Mouse (Mus musculus): Measurements from ENCODE around the gene Ranbp17. TPM values are rescaled to one million over a fixed set of nuclear protein-coding genes. Genes with fewer than 3 reads are reported as not detected.
"Not testable (repeated sequence)": the region's sequence is repeated elsewhere in the genome, so short reads cannot be mapped to it uniquely, and the experiment has no call there.

The Ranbp17 gene
- polyA plus RNA-seq, 1 experiment from 2014 or later, result 12.3 TPM

DNA sequence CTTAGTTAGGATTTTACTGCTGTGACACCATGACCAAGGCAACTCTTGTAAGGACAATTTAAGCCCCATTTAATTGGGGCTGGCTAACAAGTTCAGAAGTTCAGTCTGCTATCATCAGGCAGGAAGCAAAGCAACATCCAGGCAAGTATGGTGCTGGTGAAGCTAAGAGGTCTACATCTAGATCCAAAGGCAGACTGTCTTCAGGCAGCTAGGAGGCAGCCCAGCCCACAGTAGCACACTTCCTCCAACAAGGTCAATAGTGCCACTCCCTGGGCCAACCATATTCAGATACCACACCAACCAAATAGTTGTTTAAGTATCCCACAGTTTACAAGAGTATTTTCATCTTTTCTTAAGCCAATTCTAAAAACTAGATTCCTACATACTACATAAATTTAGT lies 4.1 kb downstream of the Ranbp17 start:
- H3K4me3 ChIP-seq, result no peak overlapping the region
- H3K27ac ChIP-seq (replicated peaks), result no peak overlapping the region
- H3K9me3 ChIP-seq (replicated peaks), result no peaks in the 10 kb centered on the region
- DNase-seq (ENCODE audit: low spot score), result no peak
- no peaks in the 10 kb centered on the region for H3K27me3 ChIP-seq (ENCODE audit: low read depth, poor library complexity, severe bottlenecking)
- peaks cover 13% of the 10 kb centered on the region for H3K4me1 ChIP-seq
- no peaks in the 10 kb centered on the region for H3K36me3 ChIP-seq

DNA sequence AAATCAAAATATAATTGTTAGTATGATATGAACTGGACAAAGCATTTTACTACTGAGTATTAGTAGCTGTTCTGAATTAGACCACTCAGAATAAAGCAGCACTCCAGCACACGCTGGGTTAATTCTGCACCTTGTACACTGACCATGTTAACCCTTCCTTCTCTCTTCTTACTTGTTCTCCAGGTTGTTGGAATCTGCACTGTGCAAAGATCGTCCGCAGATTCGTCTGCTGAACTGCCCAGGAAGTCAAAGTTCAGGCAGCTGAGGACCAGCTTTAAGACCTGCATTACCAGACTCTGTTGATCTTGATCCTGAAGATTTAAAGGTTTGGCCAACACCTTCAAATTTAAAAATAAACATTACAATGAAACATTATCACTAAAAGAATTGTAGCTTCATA lies 27.8 kb downstream of the Ranbp17 start:
- Histone ChIP-seq H3K4me3 (no peak overlapping the region), H3K36me3 (peaks cover 28% of the 10 kb centered on the region), H3K27me3 (ENCODE audit: low read depth, poor library complexity, severe bottlenecking) (no peaks in the 10 kb centered on the region), H3K9me3 (replicated peaks) (no peaks in the 10 kb centered on the region), H3K27ac (replicated peaks) (no peak overlapping the region), H3K4me1 (no peaks in the 10 kb centered on the region)
- WGBS, result 85% methylated on average over 4 of the region's 4 CpGs
- no peak for DNase-seq (ENCODE audit: low spot score)

DNA sequence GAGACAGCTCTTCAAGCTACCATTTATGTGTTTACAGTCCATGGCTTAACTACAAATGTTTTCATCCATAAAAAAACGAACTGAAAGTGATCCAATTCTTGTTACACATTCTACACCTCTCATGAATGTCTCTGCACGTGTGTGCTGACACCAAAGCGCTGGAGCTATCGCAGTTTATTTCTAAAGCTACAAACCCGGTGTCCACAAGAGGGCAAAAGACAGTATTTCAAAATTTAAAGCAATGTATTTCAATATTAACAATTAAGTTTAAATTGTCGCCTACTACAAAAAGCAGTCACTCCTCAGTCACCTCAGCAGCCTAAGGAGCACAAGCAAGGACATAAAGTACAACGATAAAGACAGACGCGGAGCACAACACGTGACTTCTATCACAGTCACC lies 33.1 kb downstream of the Ranbp17 start:
- H3K36me3 ChIP-seq, result peaks cover 6% of the 10 kb centered on the region
- H3K27ac ChIP-seq (replicated peaks), result no peak overlapping the region
- DNase-seq (ENCODE audit: low spot score), result no peak
- WGBS, result 90% methylated on average over 10 of the region's 10 CpGs
- H3K27me3 ChIP-seq (ENCODE audit: low read depth, poor library complexity, severe bottlenecking), result no peaks in the 10 kb centered on the region
- H3K4me1 ChIP-seq, result no peaks in the 10 kb centered on the region
- no peaks in the 10 kb centered on the region for H3K9me3 ChIP-seq (replicated peaks)
- H3K4me3 ChIP-seq, result no peak overlapping the region

DNA sequence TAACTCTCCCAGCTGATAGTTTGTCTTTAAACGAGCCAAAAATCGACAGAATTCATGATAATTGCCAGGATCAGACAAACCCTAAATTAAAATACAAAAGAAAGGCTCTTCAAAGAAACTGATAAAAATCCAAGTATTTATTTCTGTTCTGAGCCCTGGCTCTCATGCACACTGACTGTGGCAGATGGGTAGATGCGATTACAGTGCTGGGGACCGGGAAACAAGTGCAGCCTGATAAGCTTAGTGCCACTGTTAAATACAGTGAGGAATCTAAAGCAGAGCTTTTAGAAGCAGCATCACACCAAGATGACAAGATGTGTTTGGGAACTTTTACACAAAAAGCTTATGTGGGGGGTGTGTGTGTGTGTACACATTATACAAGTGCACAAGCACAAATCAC lies 34.3 kb downstream of the Ranbp17 start:
- 91% methylated on average over 4 of the region's 4 CpGs for WGBS
- Histone ChIP-seq H3K36me3 (peaks cover 8% of the 10 kb centered on the region), H3K9me3 (replicated peaks) (no peaks in the 10 kb centered on the region), H3K27me3 (ENCODE audit: low read depth, poor library complexity, severe bottlenecking) (no peaks in the 10 kb centered on the region), H3K4me3 (no peak overlapping the region), H3K27ac (replicated peaks) (no peak overlapping the region), H3K4me1 (no peaks in the 10 kb centered on the region)
- no peak for DNase-seq (ENCODE audit: low spot score)

DNA sequence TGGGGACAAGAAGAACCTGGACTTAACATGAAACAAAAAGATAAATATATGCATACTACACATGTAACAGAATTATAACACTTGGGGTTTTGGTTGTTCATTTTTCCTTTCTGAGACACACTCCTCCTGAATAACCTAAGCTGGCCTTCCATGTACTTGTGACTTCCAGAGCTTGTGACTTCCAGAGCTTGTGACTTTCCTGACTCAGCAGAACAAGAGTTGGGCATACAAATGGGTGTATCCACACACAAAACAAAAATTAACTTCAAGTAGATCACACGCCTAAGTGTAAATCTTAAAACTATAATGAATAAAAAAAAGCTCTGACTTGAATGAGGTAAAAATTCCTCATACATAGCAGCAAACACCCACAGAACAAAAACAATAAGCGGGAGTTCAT lies 36.9 kb downstream of the Ranbp17 start:
- 88% methylated on average over 2 of the region's 2 CpGs for WGBS
- no peak for DNase-seq (ENCODE audit: low spot score)
- Histone ChIP-seq H3K4me3 (no peak overlapping the region), H3K27me3 (ENCODE audit: low read depth, poor library complexity, severe bottlenecking) (no peaks in the 10 kb centered on the region), H3K9me3 (replicated peaks) (no peaks in the 10 kb centered on the region), H3K27ac (replicated peaks) (no peak overlapping the region), H3K36me3 (peaks cover 8% of the 10 kb centered on the region), H3K4me1 (no peaks in the 10 kb centered on the region)

DNA sequence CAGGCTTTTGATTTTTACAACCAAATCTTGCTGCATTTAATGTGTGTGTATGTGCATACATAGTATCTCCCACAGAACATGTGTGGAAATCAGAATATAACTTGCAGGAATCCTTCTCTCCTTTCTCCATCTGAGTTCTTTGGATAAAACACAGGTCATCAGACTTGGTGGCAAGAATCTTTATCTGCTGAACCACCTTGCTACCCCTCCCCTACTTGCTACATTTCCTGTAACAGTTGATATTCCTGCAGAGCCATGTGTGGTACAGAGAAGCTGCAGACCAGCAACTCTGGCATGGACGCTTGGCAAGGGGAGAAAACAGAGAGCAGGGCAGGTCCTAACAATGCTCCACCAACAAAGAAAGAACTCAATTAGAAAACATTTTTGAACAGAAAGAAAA lies 52.4 kb downstream of the Ranbp17 start:
- Histone ChIP-seq H3K9me3 (replicated peaks) (no peaks in the 10 kb centered on the region), H3K4me3 (no peak overlapping the region), H3K27me3 (ENCODE audit: low read depth, poor library complexity, severe bottlenecking) (no peaks in the 10 kb centered on the region), H3K4me1 (no peaks in the 10 kb centered on the region), H3K36me3 (no peaks in the 10 kb centered on the region), H3K27ac (replicated peaks) (no peak overlapping the region)
- 71% methylated on average over 1 of the region's 1 CpGs for WGBS
- no peak for DNase-seq (ENCODE audit: low spot score)

DNA sequence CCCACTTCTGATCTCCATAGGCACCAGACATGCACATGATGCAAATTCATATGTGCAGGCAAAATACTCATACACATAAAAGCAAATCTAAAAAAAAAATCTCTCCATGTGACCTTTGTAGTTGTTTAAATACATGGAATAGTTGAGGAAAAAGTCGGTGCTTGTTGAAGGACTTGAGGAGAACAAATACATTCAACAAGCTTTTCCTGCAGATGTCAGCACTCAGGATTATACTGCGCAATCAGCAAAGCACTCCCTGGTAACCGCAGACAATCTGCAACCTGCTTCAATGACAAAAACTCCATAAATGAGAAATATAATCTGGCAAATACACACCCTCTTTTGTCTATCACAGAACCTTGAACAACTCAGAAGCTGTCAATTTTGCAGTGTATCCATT lies 59.5 kb downstream of the Ranbp17 start:
- WGBS, result 94% methylated on average over 3 of the region's 3 CpGs
- Histone ChIP-seq H3K9me3 (replicated peaks) (no peaks in the 10 kb centered on the region), H3K36me3 (no peaks in the 10 kb centered on the region), H3K4me1 (no peaks in the 10 kb centered on the region), H3K4me3 (no peak overlapping the region), H3K27me3 (ENCODE audit: low read depth, poor library complexity, severe bottlenecking) (no peaks in the 10 kb centered on the region), H3K27ac (replicated peaks) (no peak overlapping the region)
- DNase-seq (ENCODE audit: low spot score), result no peak

DNA sequence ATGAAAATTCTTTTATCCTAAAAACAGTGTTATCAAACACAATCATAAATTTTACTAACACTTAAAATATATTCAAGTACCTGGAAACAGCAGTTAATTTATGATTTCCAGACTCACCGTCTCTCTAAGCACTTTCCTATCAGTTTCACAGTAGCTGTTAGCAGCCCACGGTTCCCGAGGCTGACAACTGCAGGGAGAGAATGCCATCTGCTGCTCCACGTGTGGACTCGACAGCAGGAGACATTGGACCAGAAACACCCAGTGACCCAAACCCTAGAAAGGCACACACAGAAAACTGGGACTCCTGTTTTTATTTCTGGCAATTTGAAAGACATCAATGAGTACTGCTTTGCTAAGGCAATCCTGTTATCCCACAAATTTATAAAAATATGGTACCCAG lies 79.7 kb downstream of the Ranbp17 start:
- WGBS, result 57% methylated on average over 5 of the region's 5 CpGs
- no peak for DNase-seq (ENCODE audit: low spot score)
- Histone ChIP-seq H3K4me3 (no peak overlapping the region), H3K27me3 (ENCODE audit: low read depth, poor library complexity, severe bottlenecking) (no peaks in the 10 kb centered on the region), H3K4me1 (no peaks in the 10 kb centered on the region), H3K9me3 (replicated peaks) (no peaks in the 10 kb centered on the region), H3K27ac (replicated peaks) (no peak overlapping the region), H3K36me3 (no peaks in the 10 kb centered on the region)

DNA sequence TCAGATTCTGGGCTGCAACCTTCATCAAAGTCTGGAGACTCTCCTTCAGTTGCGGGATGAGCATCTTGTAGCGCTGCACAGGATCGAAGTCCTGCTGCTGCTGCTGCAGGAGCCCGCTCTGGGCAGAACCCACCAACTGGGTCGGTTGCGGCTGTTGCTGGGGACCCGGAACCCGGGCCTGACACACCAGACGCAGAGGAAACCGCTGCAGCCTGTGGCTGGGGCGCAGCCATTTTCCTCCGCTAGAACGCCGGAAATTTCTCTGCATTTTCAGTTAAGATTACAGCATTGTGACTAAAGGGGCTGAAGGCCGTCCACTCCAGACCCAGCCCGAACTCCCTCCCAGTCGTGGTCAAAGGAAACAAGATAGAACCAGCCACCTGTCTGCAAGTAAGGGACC lies 85.3 kb downstream of the Ranbp17 start:
- H3K4me3 ChIP-seq; H3K27me3 ChIP-seq (ENCODE audit: low read depth, poor library complexity, severe bottlenecking); H3K27ac ChIP-seq (replicated peaks); H3K4me1 ChIP-seq; H3K36me3 ChIP-seq; DNase-seq (ENCODE audit: low spot score); H3K9me3 ChIP-seq (replicated peaks): not testable (repeated sequence)
- 94% methylated on average over 17 of the region's 17 CpGs for WGBS

DNA sequence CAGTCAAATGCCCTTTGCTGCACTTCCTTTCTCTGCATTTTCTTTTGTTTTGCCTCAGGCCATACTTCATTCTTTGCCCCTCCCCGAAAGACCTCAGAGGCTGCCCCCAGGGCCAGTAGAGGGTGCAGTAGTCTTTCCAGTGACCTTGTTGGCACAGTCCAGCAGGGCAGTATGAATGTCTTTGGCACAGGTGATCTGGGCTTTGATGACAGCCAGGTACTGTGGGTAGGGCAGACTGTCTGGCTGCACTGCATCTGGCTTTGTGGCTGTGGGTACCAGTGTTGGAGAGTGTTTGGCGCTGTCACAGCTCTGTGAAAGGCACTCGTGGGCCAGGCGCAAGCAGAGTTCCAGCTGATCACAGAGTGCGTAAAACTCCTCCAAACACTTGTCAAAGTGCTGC lies 85.8 kb downstream of the Ranbp17 start:
- DNase-seq (ENCODE audit: low spot score); H3K9me3 ChIP-seq (replicated peaks); H3K4me1 ChIP-seq; H3K4me3 ChIP-seq; H3K36me3 ChIP-seq; H3K27ac ChIP-seq (replicated peaks); H3K27me3 ChIP-seq (ENCODE audit: low read depth, poor library complexity, severe bottlenecking): not testable (repeated sequence)
- 95% methylated on average over 5 of the region's 5 CpGs for WGBS

DNA sequence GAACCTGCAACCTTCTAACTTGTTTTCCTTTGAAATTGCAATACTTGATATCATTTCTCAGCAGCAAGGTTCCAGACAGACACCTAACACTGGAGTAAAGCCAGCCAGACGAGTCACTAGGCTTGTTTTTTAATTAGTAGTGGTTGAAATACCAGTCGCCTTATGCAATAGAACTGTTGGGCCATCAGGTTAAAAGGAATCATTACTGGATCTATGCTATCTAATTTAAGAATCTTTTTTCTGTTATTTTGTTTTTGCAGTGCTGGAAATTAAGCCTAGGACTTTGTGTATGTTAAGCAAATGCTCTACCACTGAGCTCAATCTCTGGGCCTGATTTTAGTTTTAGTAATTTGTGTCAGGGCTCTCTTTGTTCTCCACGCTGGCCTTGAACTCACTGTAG lies 91.3 kb downstream of the Ranbp17 start:
- H3K27me3 ChIP-seq (ENCODE audit: low read depth, poor library complexity, severe bottlenecking), result no peaks in the 10 kb centered on the region
- H3K4me3 ChIP-seq, result no peak overlapping the region
- H3K36me3 ChIP-seq, result no peaks in the 10 kb centered on the region
- no peak for DNase-seq (ENCODE audit: low spot score)
- no peak overlapping the region for H3K27ac ChIP-seq (replicated peaks)
- H3K4me1 ChIP-seq, result no peaks in the 10 kb centered on the region
- 91% methylated on average over 3 of the region's 3 CpGs for WGBS
- H3K9me3 ChIP-seq (replicated peaks), result no peaks in the 10 kb centered on the region

DNA sequence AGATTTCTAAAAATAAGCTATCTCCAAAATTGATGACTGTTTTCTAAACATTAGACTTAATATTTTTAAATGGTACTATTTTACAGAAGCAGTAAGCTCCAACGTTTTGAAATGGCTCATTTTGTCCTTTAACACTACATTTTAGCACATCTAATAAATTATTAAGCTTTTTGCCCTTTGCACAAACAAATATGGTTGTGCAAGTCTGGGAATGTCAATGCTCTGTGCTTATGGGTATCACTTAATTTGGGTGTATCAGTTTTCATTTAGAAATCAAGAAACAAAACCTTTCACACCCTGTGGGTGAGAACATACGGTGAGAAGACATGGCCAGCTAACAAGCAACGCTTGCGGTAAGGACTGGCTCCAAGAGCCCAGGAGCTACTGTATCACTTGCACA lies 108.9 kb downstream of the Ranbp17 start:
- H3K27me3 ChIP-seq (ENCODE audit: low read depth, poor library complexity, severe bottlenecking), result no peaks in the 10 kb centered on the region
- no peaks in the 10 kb centered on the region for H3K4me1 ChIP-seq
- 93% methylated on average over 4 of the region's 4 CpGs for WGBS
- no peaks in the 10 kb centered on the region for H3K9me3 ChIP-seq (replicated peaks)
- no peaks in the 10 kb centered on the region for H3K36me3 ChIP-seq
- no peak overlapping the region for H3K27ac ChIP-seq (replicated peaks)
- no peak overlapping the region for H3K4me3 ChIP-seq
- no peak for DNase-seq (ENCODE audit: low spot score)

DNA sequence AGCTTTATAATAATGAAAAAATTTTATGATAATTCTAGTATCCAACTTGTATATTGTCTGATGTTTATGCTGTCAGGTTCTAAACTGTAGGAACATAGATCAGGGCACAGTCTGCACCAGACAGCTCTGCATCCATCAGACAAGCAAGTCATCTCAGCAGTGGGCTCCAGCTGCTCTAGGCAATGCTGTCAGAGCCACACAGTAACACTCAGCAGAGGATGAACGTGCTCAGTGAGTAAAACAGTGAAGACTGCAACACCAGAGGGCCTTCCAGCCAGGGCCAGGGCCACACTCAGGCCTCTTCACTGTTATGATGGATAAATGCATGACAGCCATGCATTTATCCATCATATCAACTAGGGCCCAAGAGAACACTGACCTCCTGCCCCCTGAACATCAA lies 114.2 kb downstream of the Ranbp17 start:
- WGBS, result 78% methylated on average over 1 of the region's 1 CpGs
- Histone ChIP-seq H3K36me3 (no peaks in the 10 kb centered on the region), H3K4me3 (no peak overlapping the region)

DNA sequence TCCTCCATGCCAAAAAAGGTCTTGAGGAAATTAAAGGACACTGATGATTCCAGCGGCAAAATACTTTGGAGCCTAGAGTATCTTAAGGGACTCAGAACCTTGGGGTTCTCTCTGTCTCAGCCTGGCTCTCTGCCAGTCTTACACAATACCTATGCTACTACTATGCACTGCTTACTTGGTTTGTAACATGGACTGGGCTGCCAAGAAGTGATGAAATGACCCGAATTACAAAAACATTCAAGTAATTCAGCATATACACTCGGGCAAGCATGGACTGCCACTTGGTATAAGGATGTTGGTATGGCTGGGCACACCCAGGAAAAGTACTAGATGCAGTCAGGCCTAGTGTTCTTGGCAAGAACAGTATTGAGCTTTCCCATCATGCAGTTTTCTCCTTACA lies 114.8 kb downstream of the Ranbp17 start:
- H3K27ac ChIP-seq (replicated peaks), result no peak overlapping the region
- no peaks in the 10 kb centered on the region for H3K36me3 ChIP-seq
- no peaks in the 10 kb centered on the region for H3K4me1 ChIP-seq
- no peak overlapping the region for H3K4me3 ChIP-seq
- H3K27me3 ChIP-seq (ENCODE audit: low read depth, poor library complexity, severe bottlenecking), result no peaks in the 10 kb centered on the region
- WGBS, result 92% methylated on average over 3 of the region's 3 CpGs
- H3K9me3 ChIP-seq (replicated peaks), result no peaks in the 10 kb centered on the region
- DNase-seq (ENCODE audit: low spot score), result no peak

More for the DNA sequence above, 114.2 kb downstream of the Ranbp17 start:
- no peaks in the 10 kb centered on the region for H3K4me1 ChIP-seq
- no peaks in the 10 kb centered on the region for H3K9me3 ChIP-seq (replicated peaks)
- H3K27ac ChIP-seq (replicated peaks), result no peak overlapping the region
- no peak for DNase-seq (ENCODE audit: low spot score)
- no peaks in the 10 kb centered on the region for H3K27me3 ChIP-seq (ENCODE audit: low read depth, poor library complexity, severe bottlenecking)
